Mouse (Mus musculus): ENCODE data around the gene Csnk1g2.
A peak's percentile ranks its signal among the peaks of the same experiment; 100 is the strongest.

The Csnk1g2 gene

GRCm38 (mm10) chr10:80682003-80682402 lies 59.4 kb downstream of the Csnk1g2 start:
- no peak for DNase-seq

GRCm38 (mm10) chr10:80683647-80684046 lies 61.0 kb downstream of the Csnk1g2 start:
- DNase-seq, result no peak

GRCm38 (mm10) chr10:80684214-80684613 lies 61.6 kb downstream of the Csnk1g2 start:
- peak; percentile 79 to 87 for DNase-seq

GRCm38 (mm10) chr10:80684984-80685383 lies 62.3 kb downstream of the Csnk1g2 start:
- DNase-seq, result no peak

- DNase-seq, result no peak
These were observed 64.0 kb downstream of the Csnk1g2 start for GRCm38 (mm10) chr10:80686617-80687016.

- peak; percentile 79 to 86 for DNase-seq
These were observed 65.2 kb downstream of the Csnk1g2 start for GRCm38 (mm10) chr10:80687850-80688249.
